Comparison of ENCODE assay signal across 9 mouse cellular contexts in genomic region chr2:156307261-156307660, GRCm38 (mm10). TPM values are rescaled to one million over a fixed set of nuclear protein-coding genes. Genes with fewer than 3 reads are reported as not detected.
DNase-seq lines count a peak whose midpoint lies in the region; ATAC-seq lines count a peak whose summit lies in the region.
"Had no signal": no experiment of that assay in that cellular context is flagged by ENCODE, and none has a peak within 500 bp of the region (broad histone marks: within the 10 kb centered on the region; RNA-seq: fewer than 3 reads in every experiment).

No protein-coding gene starts in this region.

- H3K36me3 ChIP-seq in kidney, embryonic 16.5 days (ENCODE audit: insufficient read depth, low read length): peaks cover 25% of the 10 kb centered on the region

- H3K9me3 ChIP-seq in kidney, embryonic 16.5 days (ENCODE audit: low read length): no peaks in the 10 kb centered on the region
- H3K9me3 ChIP-seq: limb, embryonic 15.5 days had no signal

- H3K27me3 ChIP-seq in kidney, embryonic 16.5 days (ENCODE audit: insufficient read depth, low read length): no peaks in the 10 kb centered on the region
- H3K27me3 ChIP-seq: limb, embryonic 15.5 days had no signal

- no peak overlapping the region for H3K4me3 ChIP-seq in kidney, embryonic 16.5 days (ENCODE audit: low read length)
- H3K4me3 ChIP-seq: limb, embryonic 15.5 days had no signal

- H3K9ac ChIP-seq in kidney, embryonic 16.5 days (replicated peaks; ENCODE audit: low read length): no peak overlapping the region
- H3K9ac ChIP-seq: limb, embryonic 15.5 days had no signal

- WGBS in kidney, embryonic 16.5 days: 60% methylated on average over 5 of the region's 5 CpGs

- H3K4me2 ChIP-seq in kidney, embryonic 16.5 days (replicated peaks; ENCODE audit: low read depth, low read length): no peak overlapping the region
- H3K4me2 ChIP-seq: limb, embryonic 15.5 days had no signal

- no peak for ATAC-seq in kidney, embryonic 16.5 days (ENCODE audit: low FRiP score, low TSS enrichment)

- no peak overlapping the region for H3K27ac ChIP-seq in kidney, embryonic 16.5 days (ENCODE audit: low read length)
- H3K27ac ChIP-seq: limb, embryonic 15.5 days had no signal

- DNase-seq in adrenal gland, adult (ENCODE audit: inconsistent age in 2 of 2, low spot score in 1 of 2): peak; percentile 25 to 53
- no peak for DNase-seq in adrenal gland, postnatal 25 days
- peak; percentile 54 for DNase-seq in kidney, adult 18-20 months
- peak; percentile 80 for DNase-seq in MN1 (ENCODE audit: low spot score)
- DNase-seq in kidney, postnatal 4 days: peak; percentile 33 to 58
- no peak for DNase-seq in right cerebral cortex, postnatal 25 days
- DNase-seq in layer of hippocampus, postnatal 36 days: no peak

- H3K4me1 ChIP-seq in kidney, embryonic 16.5 days (ENCODE audit: insufficient read depth, low read length): peaks cover 5% of the 10 kb centered on the region; the same call in 1 of the 2 replicates

RNA-seq across cellular contexts. Expression of gene Cnbd2, which starts 4.8 kb away (rescaled TPM):
- 2.5 and 3.6 TPM in 2 replicates for total RNA-seq in adrenal gland, postnatal 25 days (2021)
- polyA plus RNA-seq in kidney, embryonic 16.5 days (2015; fragmentation: Nextera tagmentation; extraction: Ambion mirVana): 5.5 and 8.1 TPM in 2 replicates
- 1 to 10 TPM; 3.9 to 5.7 TPM for total RNA-seq in layer of hippocampus, postnatal 36 days (2021)

RNA-seq across cellular contexts. Expression of gene Scand1, which starts 5.2 kb away (rescaled TPM):
- 102 and 123 TPM in 2 replicates for total RNA-seq in adrenal gland, postnatal 25 days (2021)
- polyA plus RNA-seq in kidney, embryonic 16.5 days (2015; fragmentation: Nextera tagmentation; extraction: Ambion mirVana): 48.8 and 58.0 TPM in 2 replicates
- total RNA-seq in layer of hippocampus, postnatal 36 days (2021): 10 to 100 TPM; 89.5 to 94.7 TPM

Comparison
In these comparisons a context has a peak if more than half of its experiments do, and no peak if none do; other contexts are left out.
1. DNase-seq: peak in adrenal gland, adult (2 of 2), kidney, adult 18-20 months (single experiment), MN1 (single experiment) and kidney, postnatal 4 days (2 of 2); none in adrenal gland, postnatal 25 days (single experiment), right cerebral cortex, postnatal 25 days (single experiment) and layer of hippocampus, postnatal 36 days (0 of 2).